Mouse (Mus musculus): Measurements from ENCODE around the gene Scaf8.

Gene Scaf8

DNA sequence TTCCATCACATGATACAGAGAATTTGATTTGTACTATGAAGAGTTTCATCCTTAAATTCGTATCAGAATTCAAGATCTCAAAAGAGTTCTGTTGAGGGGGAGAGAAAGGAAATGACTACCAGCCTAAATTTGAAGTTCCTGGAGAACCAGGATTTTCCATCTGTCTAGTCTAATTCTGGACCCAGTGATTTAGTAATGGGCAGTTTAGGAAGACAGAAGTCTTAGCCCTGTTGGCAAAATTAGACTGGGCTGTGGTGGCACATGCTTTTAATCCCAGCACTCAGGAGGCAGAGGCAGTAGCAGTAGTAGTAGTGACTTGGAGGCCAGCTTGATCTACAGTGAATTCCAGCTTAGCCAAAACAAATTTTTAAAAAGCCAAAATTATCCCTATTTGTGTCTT is 93.7 kb downstream of the Scaf8 start:
- DNase-seq, result no peak

DNA sequence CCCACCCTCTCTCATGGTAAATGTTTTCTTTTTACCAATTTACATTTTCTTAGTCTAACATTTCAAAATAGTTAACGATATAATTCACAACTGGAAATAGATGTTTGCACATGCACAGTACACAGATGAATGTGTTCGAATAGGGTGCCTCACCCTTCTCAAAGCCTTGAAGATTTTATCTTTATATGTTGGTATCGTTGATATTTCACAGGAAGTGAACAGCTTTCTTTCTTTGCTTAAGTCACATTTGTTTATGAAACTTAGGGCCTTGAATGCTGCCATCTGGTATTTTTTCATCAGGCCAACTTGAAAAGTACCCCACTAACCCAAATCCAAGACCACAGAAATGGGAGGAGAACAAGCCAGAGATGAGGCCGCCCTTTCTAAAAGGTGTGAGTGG is 94.8 kb downstream of the Scaf8 start:
- DNase-seq, result no peak

DNA sequence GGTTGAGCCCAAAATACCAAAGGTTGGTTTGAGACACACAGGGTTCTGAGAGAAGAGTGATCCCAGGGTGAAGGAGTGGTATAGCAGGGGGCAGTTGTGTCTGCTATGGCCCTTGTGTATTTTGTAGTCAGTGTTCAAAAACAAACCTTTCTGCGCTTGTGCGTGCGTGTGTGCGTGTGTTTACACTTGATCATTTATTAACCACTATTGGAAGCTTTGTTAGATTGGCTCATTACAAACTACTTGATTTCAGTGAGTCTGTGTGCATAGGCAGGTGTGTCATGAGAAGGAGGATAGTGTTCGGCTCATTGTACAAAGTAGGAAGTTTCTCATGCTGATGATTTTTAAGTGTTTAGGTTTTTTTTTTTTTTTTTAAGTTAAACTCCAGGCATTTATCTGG is 95.4 kb downstream of the Scaf8 start:
- DNase-seq, result no peak

DNA sequence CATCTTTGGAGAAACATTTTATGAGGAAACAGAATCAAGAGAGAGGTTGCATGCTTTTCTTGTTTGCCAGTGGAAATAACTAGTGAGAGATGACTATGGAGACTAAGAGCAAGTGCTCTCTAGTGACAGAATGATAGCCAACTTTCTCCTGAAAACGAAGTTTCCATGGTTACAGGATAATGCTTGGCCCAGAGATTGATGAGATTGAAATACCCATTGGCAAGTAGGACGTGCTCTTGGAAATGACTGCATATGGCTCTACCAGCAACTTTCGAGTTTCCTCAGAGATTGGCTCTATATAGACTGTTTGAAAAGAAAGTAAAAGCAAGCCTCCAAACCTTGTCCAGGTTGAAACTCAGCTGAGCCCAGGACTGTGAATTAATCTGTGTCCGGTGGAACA is 97.3 kb downstream of the Scaf8 start:
- DNase-seq, result no peak

DNA sequence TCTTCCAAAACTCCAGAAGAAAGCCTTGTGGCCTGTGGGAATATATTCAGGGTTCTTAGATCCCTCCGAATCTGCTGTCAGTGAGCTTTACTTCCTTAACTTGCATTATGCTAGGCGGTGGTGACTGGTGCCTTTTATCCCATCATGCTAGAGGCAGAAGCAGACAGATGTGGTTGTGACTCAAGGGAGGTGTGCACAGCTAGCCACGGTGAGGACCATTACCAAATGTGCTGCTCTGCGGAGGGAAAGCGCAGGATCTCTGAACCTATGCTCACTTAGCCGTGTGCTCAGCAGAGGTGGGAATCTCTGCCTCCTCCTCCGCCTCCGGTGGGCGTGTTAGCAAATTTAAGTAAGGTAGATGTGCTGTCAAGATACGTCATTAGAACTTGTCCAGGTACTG is 98.1 kb downstream of the Scaf8 start:
- no peak for DNase-seq

GRCm38 (mm10) chr17:3214852-3215251 is 100.1 kb downstream of the Scaf8 start:
- no peak for DNase-seq

DNA sequence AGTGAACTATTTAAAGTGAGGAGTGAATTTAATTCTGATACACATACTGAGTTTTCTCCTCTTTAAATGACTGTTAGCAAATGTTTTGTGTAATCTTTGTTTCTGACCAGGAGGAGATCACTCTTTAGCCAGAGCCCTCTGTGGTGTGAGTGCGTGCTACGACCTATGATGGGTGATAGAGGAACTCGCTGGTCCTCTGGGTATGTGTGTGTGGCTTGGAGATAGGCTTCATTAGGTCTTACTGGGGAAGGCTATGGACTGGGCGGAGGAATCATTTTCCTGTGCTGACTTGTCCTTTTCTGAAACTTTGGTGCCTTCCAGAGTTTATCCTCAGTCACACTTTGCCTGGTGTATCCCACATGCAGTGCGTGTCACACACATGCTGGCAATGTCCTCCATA is 102.3 kb downstream of the Scaf8 start:
- no peak for DNase-seq

DNA sequence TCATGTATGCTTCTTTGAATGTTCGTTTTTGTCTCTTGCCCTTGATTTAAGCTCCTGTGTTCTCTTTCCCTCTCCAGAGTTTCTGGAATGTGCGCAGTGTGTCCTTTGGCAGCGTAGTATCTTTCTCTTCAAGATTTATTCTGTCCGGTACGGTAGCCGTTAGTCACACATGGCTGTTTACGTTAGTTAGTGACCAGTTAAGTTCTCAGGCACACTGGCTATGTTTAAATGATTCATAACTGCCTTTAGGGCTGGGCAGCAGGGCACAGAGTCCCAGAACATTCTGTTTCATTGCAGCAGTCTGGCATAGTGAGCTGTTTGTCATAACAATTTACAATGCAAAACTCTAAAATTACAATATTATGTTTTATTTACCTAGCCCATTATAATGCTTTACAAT is 103.6 kb downstream of the Scaf8 start:
- DNase-seq, result no peak

DNA sequence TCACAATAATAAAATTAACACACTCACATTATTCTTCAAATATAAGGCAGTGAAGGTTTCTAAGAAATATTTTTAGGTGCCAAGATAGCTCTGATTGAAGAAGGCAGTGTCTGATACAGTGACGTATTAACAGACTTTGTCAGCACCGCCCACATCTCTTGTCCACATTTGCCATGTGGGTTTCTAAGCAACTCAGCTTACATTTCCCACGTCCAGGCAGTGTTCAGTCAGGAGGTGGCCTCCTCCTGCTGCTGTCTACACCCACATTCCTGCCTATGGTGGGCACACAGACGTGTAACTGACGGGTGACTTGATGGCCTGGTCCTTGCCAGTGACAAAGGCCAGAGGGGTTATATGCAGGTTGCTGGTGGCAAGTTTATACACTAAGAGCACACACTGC is 104.1 kb downstream of the Scaf8 start:
- DNase-seq, result no peak

DNA sequence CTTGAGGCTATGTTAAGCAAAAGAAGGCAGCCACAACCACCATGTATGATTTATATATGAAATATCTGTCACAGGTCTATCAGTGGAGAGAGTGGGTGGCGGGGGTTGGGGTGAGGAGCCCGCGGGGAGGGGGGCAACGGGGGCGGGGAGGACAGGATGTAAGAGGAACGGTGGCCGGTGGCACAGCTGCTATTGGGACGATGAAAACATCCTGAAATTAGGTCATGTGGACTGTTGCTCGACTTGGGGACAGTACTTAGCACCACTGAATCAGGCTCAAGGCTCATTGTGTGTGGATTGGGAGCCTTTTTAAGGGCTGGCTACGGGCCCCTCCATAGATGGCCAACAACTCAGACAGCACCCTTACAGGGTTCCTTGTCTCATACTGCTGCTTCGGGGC is 105.4 kb downstream of the Scaf8 start:
- no peak for DNase-seq

DNA sequence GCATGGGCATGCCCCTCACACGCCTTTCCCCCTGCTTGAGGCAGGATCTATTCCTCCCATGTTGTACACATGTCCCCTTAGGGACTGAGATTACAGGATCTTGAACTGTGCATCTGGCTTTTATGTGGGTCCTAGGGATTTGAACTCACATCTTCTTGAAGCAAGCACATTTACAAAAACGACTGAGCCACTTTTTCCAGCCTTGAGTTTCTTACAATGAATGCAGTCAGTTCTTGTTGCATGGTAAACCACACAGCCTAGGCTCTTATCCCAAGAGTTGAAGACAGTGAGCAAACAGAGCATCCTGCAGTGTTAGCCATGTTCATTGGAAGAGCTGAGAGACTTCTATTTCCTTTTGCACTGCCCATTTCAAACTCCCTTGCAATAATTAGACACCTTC is 108.3 kb downstream of the Scaf8 start:
- DNase-seq, result no peak

- DNase-seq, result no peak
Observed at GRCm38 (mm10) chr17:3223721-3224120, 108.9 kb downstream of the Scaf8 start.

GRCm38 (mm10) chr17:3224383-3225106 is 109.8 kb downstream of the Scaf8 start:
- DNase-seq, result peak; percentile 84 to 92

- peak; percentile 56 to 72 for DNase-seq
Observed at GRCm38 (mm10) chr17:3230231-3231000, 115.6 kb downstream of the Scaf8 start.

GRCm38 (mm10) chr17:3232626-3233025 is 117.9 kb downstream of the Scaf8 start:
- DNase-seq, result no peak

DNA sequence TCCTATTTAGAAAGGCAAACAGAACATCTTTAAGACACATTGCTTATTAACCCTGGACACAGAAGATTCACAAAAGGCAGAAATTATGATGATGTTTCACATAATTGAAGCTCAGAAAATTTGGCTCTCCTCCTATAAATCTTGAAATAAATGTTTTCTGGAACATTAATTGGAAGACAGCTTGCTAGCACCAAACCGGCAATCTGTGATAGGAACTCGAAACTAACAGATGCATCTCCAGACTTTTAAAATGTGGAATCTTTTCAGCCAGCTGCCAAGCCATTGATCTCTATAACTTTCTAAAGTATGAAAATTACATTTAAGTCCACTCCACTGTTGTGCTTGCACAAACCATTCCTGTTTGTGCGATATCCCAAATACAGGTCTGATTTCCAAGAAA is 128.9 kb downstream of the Scaf8 start:
- DNase-seq, result no peak

GRCm38 (mm10) chr17:3244881-3245739 is 130.3 kb downstream of the Scaf8 start:
- DNase-seq, result peak in 1 of 2 experiments; percentile 25

DNA sequence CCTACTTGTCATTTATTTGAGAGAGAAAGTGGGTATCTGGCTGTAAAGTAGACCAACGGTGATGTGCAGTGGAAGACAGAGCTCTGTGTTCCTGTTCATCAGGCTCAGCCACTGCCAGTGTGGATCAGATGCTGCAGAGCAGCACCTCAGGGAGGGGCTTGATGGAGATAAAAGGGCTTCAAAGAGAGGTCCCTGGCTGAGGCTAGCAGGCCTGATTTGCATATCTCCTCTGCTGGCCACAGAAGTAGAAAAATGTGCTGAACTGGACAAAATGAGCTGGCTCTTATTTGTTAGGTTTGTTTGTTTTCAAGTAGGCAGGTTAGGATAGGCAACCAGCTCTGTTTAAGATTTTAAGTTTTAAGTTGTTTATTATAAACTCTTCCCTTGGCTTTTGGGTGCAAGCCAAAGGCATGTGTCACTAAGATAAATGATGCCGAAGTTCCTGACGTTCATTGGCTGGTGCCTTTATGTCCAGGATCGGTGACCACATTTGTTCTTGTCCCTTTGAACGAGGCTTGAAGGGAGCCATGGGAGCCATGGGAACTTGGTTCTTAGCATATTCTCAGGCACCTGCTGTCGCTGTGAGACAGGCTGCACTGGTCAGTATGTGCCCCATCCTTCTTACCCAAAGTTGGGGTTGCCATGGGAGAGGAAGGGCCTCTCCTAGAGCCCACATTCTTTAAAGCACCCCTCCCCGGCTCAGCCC is 132.0 kb downstream of the Scaf8 start:
- DNase-seq, result no peak

Measured in cerebellum, postnatal 25 days (tissue).